Mouse (Mus musculus): ENCODE measurements around the gene Ptprn2. TPM values are rescaled to one million over a fixed set of nuclear protein-coding genes. Genes with fewer than 3 reads are reported as not detected.

The Ptprn2 gene
- polyA plus RNA-seq, 1 experiment from 2014 or later: 7.9 TPM

DNA sequence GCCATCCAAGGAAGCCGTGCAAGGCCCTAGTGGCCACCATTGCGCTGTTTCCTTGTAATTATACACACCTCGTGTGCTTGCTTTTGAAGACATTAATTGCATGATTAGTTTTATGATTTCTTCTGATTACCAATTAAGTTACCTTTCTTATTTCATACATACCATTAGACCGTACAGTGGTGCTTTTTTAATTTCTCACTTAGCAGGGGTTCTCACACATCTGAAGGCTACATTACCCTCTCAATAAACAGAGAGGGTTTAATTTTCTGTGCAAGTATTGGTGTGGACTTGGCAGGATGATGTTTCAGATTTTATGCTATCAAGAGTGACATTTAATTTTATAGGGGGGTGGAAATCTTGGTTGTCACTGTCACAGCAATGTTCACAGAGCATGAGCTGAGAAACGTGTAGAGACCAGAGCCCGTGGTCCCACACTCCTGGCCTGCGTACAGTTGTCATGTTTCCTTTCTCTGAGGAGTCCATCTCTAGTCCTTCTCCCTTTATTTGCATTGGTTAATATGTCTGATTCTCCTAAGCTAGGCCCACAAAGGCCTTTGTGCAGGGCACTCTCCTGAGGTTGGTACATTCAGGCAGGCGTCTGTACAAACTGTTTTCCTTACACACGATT lies 567.8 kb downstream of the Ptprn2 start:
- Histone ChIP-seq H3K36me3 (no peaks in the 10 kb centered on the region), H3K9me3 (replicated peaks) (no peaks in the 10 kb centered on the region), H3K27me3 (ENCODE audit: low read depth, poor library complexity, severe bottlenecking) (peaks cover 55% of the 10 kb centered on the region), H3K27ac (replicated peaks) (peak overlapping the region; percentile 91), H3K4me3 (peak overlapping the region; percentile 25), H3K4me1 (peaks cover 68% of the 10 kb centered on the region)
- 66% methylated on average over 9 of the region's 9 CpGs for WGBS
- no peak for DNase-seq (ENCODE audit: low spot score)

DNA sequence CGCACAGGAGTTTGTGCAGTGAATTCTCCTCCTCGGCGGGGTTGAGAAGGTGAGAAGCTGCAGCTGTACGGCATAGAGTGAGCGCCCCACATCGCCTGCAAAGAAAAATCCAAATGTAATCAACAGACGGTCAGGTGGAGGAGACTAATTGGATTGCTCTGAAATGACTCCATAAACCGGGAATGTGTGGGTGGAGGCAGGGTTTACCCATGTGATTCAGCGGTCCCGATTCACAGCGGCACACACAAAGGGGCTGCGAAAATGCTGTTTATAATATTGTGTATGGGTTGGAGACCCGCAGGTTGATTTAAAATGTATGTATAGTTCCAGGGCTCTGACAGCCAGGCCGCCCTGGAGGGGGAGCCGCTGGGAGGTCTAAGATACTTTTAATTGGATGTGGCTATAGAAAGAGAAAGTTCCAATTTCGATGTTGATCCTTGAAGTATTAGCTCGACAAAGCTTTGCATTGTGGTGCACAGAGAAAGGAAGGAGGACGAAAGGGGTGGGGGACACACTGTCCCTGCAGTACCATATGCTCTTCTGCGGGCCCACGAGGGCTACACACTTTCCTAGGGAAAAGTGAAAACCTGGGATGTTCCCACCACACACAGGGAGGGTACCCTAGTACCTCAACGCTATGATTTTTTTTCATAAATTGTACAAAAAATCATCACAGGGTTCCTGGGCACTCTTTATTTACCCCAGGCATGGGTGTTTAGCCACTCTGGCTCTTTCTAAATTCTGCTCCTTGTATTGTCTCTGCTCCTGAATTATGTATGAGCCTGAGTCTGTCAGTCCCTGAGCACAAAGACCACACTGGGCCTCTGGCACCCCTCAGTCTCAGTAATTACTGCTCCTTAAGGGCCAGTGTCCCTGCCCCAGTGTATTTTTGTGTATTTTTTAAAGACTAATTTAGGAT lies 568.6 kb downstream of the Ptprn2 start:
- H3K4me3 ChIP-seq: peak overlapping the region; percentile 25
- peak; percentile 73 for DNase-seq (ENCODE audit: low spot score)
- 17% methylated on average over 21 of the region's 21 CpGs for WGBS

DNA sequence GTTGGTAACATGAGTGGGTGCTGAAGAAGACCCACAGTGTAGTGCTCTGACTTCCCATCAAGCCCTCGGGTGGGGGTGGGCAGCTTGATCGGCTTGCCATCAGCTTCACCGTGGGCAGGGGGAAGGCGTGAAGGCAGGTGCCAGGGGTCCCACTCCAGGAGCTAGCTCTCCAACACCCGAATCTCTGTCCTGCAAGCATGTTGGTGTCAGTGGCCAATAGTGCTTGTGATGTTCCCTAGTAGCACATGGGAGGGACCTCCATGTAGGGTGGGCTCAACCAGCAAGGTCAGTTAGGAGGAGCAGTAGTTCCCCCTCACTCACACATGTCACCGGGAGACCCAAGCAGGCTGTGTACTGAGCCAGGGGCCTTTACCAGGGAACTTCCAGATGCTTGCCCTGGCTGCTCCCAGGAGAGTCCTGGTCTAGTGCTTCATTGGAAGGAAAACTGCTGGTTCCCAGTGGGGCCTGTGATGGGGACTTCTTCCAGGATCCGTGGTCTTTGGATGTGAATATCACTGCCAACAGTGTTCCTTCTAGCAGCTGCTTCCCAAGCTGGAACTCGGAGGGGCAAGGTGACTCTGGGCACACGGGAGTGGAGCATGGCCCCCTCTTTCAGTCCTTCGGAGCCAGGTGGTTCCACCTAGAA lies 569.5 kb downstream of the Ptprn2 start:
- peak; percentile 50 for DNase-seq (ENCODE audit: low spot score)
- WGBS: 63% methylated on average over 10 of the region's 10 CpGs
- H3K9me3 ChIP-seq (replicated peaks): no peaks in the 10 kb centered on the region
- H3K4me1 ChIP-seq: peaks cover 62% of the 10 kb centered on the region
- H3K36me3 ChIP-seq: no peaks in the 10 kb centered on the region
- peak overlapping the region; percentile 3; the same call in 1 of the 2 replicates for H3K4me3 ChIP-seq
- H3K27me3 ChIP-seq (ENCODE audit: low read depth, poor library complexity, severe bottlenecking): peaks cover 67% of the 10 kb centered on the region
- peak overlapping the region; percentile 91 for H3K27ac ChIP-seq (replicated peaks)

More for the DNA sequence above, 568.6 kb downstream of the Ptprn2 start:
- H3K27me3 ChIP-seq (ENCODE audit: low read depth, poor library complexity, severe bottlenecking): peaks cover 63% of the 10 kb centered on the region
- H3K4me1 ChIP-seq: peaks cover 69% of the 10 kb centered on the region
- H3K9me3 ChIP-seq (replicated peaks): no peaks in the 10 kb centered on the region
- H3K36me3 ChIP-seq: no peaks in the 10 kb centered on the region
- H3K27ac ChIP-seq (replicated peaks): peak overlapping the region; percentile 91

DNA sequence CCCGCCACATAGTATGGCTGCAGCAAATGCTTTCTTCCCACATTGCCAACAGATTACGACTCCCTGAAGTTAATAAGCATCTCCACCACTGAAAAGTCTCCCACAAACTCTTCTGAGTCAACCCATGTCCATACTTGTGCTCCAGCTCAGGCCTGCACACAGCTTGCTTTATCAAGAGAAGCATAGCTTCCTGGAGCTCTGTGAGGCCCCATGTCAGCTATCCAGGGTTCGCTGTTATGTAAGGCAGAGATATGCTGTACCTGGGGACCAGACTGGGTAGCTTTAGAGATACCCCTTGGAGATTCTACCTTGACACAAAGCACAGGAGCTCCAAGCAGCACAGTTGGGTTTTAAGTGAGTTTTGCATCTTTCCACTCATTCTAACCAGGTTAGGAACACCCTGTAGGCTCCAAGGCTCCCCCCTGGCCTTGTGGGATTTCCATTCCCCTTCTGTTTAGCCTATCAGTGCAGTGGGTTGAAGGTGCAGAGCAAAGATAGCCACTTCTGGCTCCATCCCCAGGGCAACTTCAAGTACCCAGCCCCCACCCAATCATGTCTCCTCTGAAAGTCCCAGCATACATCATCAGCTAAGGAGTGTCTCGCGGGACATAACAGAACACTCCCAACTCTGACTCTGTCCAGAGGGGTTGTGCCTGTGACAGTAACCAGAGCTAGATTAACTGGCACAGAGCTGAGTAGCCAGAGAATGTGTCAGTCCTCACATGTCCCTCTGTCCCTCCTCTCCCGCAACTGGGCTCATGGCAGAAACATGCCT lies 572.9 kb downstream of the Ptprn2 start:
- Histone ChIP-seq H3K27me3 (ENCODE audit: low read depth, poor library complexity, severe bottlenecking) (peaks cover 47% of the 10 kb centered on the region), H3K9me3 (replicated peaks) (no peaks in the 10 kb centered on the region), H3K4me1 (peaks cover 41% of the 10 kb centered on the region), H3K4me3 (no peak overlapping the region), H3K36me3 (no peaks in the 10 kb centered on the region), H3K27ac (replicated peaks) (peak overlapping the region; percentile 60)
- WGBS: 94% methylated on average over 6 of the region's 6 CpGs
- no peak for DNase-seq (ENCODE audit: low spot score)

DNA sequence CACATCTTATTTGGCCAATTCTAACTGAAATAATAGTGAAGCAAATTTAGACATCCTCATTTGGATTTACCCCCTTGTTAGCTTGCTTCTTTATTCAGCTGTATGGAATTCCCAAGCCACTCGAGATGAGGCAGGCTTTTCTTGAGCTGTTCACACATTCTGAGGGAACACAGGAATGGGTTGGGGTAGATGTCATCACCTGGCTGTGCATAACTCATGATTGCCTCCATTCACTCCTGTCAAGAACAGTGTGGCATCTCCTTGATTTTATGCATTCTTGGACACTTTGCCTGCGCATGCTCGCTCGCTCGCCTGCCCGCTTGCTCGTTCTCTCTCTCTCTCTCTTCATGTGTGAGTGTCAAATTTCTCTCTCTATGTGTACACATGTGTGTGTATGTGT lies 573.5 kb downstream of the Ptprn2 start:
- H3K27me3 ChIP-seq (ENCODE audit: low read depth, poor library complexity, severe bottlenecking): peaks cover 47% of the 10 kb centered on the region
- 91% methylated on average over 7 of the region's 7 CpGs for WGBS
- H3K27ac ChIP-seq (replicated peaks): no peak overlapping the region
- no peaks in the 10 kb centered on the region for H3K9me3 ChIP-seq (replicated peaks)
- no peaks in the 10 kb centered on the region for H3K36me3 ChIP-seq
- H3K4me3 ChIP-seq: no peak overlapping the region
- DNase-seq (ENCODE audit: low spot score): no peak
- peaks cover 35% of the 10 kb centered on the region for H3K4me1 ChIP-seq

DNA sequence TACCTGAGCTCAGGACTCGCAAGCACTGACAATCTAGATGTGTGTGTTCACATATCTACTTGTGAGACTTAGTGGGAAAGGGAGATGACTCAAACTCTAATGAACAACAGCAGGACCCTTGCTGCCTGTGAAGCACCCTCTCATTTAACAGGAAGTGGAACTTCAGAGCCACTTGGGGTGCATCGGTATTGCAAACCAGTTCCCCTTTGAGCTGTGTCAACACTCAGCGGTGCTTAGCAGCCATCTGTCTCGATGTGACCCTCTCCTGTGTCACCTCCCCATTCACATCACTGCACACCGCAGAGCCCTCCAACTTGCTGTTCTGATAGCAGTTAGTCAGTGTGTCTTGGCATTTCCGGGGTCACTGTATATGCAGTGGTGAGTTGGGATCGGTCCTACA lies 592.1 kb downstream of the Ptprn2 start:
- no peak for DNase-seq (ENCODE audit: low spot score)
- no peak overlapping the region for H3K27ac ChIP-seq (replicated peaks)
- no peaks in the 10 kb centered on the region for H3K9me3 ChIP-seq (replicated peaks)
- WGBS: 80% methylated on average over 7 of the region's 7 CpGs
- no peaks in the 10 kb centered on the region for H3K27me3 ChIP-seq (ENCODE audit: low read depth, poor library complexity, severe bottlenecking)
- H3K4me1 ChIP-seq: peaks cover 17% of the 10 kb centered on the region
- no peak overlapping the region for H3K4me3 ChIP-seq
- no peaks in the 10 kb centered on the region for H3K36me3 ChIP-seq

DNA sequence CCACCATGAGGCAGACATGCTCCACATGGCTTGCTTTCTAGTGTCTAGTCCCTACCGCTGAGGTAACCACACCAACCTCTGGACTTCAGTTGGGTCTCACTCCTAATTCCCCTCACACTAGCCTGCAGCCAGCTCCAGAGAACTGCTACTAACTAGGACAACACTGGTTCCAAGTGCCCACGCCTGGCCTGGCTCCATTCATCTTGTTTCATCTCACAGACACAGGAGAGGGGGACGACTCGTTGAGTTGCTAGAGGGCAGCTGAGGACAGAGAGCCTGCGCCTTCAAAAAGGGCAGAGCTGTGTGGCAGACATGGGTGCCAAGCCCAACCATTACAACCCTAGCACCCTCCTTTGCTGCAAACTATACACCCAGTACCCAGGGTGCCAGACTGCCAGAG lies 593.4 kb downstream of the Ptprn2 start:
- no peaks in the 10 kb centered on the region for H3K36me3 ChIP-seq
- WGBS: 91% methylated on average over 5 of the region's 5 CpGs

DNA sequence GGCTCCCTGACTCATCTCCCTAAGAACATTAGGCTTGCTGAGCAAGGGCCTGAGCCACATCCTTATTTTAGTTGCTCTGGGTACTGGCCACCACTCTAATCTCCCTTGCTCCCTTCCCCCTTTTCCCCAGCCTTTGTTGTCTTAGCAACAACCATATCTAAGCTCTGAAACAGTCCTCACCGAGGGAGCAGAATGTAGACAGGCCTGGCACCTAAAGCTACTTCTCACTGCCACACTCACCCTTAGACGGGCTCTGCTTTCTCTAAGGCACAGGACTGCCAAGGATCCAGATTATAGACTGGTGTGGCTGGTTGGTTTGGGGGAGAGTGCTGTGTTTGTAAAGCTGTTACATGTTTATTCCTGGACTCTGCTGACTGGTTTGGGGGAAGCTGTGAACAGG lies 594.2 kb downstream of the Ptprn2 start:
- Histone ChIP-seq H3K4me3 (no peak overlapping the region), H3K9me3 (replicated peaks) (no peaks in the 10 kb centered on the region), H3K4me1 (peaks cover 38% of the 10 kb centered on the region), H3K36me3 (no peaks in the 10 kb centered on the region), H3K27me3 (ENCODE audit: low read depth, poor library complexity, severe bottlenecking) (no peaks in the 10 kb centered on the region), H3K27ac (replicated peaks) (peak overlapping the region; percentile 50; the same call in 1 of the 2 replicates)
- DNase-seq (ENCODE audit: low spot score): no peak
- 44% methylated on average over 2 of the region's 2 CpGs for WGBS

More for the DNA sequence above, 593.4 kb downstream of the Ptprn2 start:
- DNase-seq (ENCODE audit: low spot score): no peak
- H3K27me3 ChIP-seq (ENCODE audit: low read depth, poor library complexity, severe bottlenecking): no peaks in the 10 kb centered on the region
- no peaks in the 10 kb centered on the region for H3K9me3 ChIP-seq (replicated peaks)
- H3K4me3 ChIP-seq: no peak overlapping the region
- 0 out of 2 replicates have a peak overlapping the region, but pooled peaks have one; percentile 28 for H3K27ac ChIP-seq (replicated peaks)
- peaks cover 30% of the 10 kb centered on the region for H3K4me1 ChIP-seq

DNA sequence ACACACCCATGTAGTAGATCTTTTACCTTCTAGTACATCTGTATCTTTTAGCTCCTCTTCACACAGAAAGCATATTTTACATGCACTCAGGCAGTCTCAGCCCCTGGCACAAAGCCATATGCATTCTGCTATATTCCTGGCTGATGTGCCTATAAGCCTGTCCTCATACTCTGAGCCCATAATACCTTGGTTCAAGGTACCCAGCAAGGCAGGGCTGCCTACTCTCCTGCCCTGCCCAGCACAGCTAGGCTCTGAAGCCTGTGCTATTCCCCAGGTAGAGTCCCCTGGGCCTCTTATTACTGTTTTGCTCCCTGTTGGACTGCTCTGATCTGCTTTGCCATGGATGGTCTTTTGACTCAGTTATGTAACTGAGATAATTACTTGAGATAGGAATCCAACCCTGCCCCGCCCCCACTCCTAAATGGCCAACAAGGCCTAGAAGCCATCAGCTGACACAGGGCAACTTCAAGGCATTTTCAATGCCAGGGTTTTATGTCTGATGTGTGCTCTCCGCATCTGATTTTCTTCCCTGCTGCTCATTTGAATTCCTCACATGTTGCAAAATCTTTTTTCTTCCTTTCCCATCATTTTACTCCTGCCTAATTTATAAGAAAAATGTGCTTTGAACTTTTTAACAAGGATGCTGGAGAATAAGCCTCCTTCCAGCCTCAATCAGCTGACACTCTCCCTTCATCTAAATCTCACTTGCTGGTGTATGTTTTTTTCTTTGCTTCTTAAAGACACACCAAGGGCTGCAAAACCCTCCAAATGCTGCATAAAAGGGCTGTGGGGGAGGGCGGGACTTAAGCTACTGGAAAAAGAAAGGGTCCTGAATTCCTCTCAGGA lies 598.6 kb downstream of the Ptprn2 start:
- Histone ChIP-seq H3K9me3 (replicated peaks) (no peaks in the 10 kb centered on the region), H3K27ac (replicated peaks) (peak overlapping the region; percentile 75), H3K36me3 (no peaks in the 10 kb centered on the region), H3K4me3 (no peak overlapping the region), H3K4me1 (peaks cover 42% of the 10 kb centered on the region), H3K27me3 (ENCODE audit: low read depth, poor library complexity, severe bottlenecking) (no peaks in the 10 kb centered on the region)
- WGBS: 68% methylated on average over 3 of the region's 3 CpGs
- DNase-seq (ENCODE audit: low spot score): no peak

DNA sequence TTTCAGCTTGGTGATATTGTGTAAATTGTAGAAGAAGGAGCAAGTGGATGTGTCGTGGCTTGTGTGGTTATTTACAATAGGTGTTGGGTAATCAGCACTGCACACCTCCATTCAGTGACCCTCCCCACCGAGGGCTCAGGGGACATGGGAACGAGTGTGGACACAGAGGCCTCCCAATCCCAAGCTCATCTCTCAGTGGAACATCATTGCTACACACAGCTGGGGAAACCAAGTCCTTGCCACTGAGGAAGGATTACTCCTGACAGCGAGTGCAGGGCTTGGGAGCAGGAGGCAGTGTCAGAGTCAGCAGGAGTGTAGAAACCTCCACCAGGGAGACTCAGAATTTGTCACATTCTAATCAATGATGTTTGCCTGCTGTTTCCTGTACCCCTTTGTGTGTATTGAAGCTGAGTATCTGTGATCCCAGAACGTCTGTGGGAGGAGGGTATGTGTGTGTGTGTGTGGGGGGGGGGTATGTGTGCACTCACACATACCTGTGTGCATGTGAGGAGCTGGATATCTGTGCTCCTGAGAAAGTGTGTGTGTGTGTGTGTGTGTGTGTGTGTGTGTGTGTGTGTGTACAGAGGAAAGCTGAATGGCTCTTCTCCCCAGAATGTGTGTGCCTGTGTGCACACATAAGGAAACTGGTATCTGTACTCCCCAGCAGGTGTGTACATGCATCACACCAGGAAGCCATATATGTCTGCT lies 599.3 kb downstream of the Ptprn2 start:
- Histone ChIP-seq H3K36me3 (no peaks in the 10 kb centered on the region), H3K27me3 (ENCODE audit: low read depth, poor library complexity, severe bottlenecking) (no peaks in the 10 kb centered on the region), H3K27ac (replicated peaks) (peak overlapping the region; percentile 75), H3K4me3 (no peak overlapping the region), H3K9me3 (replicated peaks) (no peaks in the 10 kb centered on the region), H3K4me1 (peaks cover 34% of the 10 kb centered on the region)
- no peak for DNase-seq (ENCODE audit: low spot score)
- 31% methylated on average over 5 of the region's 5 CpGs for WGBS

DNA sequence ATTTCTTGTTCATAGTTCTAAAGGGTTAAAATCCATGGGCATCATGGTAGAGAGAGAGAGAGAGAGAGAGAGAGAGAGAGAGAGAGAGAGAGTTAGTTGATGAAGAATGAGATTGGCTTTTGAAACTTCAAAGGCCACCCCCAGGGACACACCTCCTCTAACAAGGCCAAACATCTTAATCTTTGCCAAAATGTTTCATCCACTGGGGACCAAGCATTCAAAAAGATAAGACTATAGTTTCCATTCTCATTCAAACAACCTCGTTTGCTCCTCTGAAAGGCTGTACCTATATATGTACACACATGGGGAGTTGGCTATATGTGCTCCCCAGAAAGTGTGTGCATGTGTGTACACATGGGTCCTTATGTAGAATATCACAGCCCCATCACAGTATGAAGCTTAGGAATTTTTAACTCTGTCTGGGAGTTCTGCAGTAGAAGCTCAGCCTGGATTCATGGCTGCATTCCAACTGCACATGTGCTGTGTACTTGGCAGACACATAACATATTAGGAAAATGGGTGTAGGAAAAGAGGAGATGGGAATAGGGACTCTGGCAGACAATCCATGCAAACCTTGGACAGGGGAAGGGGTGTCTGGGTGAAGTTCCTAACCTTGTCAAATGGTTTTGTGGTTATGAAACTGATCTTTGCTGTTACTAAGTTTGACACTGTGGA lies 600.3 kb downstream of the Ptprn2 start:
- no peaks in the 10 kb centered on the region for H3K36me3 ChIP-seq
- WGBS: 79% methylated on average over 1 of the region's 1 CpGs
- no peak for DNase-seq (ENCODE audit: low spot score)
- H3K4me1 ChIP-seq: peaks cover 32% of the 10 kb centered on the region
- no peaks in the 10 kb centered on the region for H3K27me3 ChIP-seq (ENCODE audit: low read depth, poor library complexity, severe bottlenecking)
- H3K9me3 ChIP-seq (replicated peaks): no peaks in the 10 kb centered on the region
- no peak overlapping the region for H3K4me3 ChIP-seq
- no peak overlapping the region for H3K27ac ChIP-seq (replicated peaks)

Data from midbrain, embryonic 10.5 days (tissue).